Mouse (Mus musculus): ENCODE measurements around the gene Msl3l2. TPM values are rescaled to one million over a fixed set of nuclear protein-coding genes. Genes with fewer than 3 reads are reported as not detected.

Gene Msl3l2
- polyA plus RNA-seq, 1 experiment from 2014 or later = 12.2 TPM

DNA sequence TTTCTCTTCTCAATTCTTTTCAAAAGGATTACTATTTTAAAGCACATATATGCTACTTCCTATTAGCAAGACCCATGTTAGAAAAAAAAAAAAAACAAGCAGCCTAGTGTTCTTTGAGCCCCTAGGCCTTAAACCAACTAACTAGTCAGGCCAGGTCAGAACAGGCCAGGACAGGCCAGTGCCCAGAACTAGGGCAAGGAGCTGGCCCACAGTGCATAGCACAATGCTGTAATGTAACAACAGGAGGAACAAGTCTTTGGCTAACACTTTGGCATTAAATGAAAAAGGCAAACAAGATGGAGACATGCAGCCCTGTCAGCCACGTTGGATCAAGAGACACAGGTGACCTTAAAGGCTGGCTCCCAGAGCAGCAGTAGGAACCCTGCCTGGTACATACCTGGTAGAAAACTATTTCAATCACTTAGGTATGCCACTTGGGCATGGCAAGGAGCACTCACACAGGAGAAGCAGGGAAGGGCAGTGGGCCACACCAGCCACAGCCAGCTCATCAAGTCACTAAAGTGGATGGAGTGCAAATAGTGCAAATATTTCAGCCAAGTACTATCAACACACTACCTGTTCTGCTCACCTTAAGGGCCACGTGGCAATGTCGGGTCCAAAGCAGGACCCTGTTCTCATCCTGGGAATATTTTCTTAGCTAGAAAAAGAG, 6.9 kb upstream of the Msl3l2 start:
- no peak for ATAC-seq (ENCODE audit: low FRiP score, low TSS enrichment)
- 95% methylated on average over 3 of the region's 3 CpGs for WGBS

DNA sequence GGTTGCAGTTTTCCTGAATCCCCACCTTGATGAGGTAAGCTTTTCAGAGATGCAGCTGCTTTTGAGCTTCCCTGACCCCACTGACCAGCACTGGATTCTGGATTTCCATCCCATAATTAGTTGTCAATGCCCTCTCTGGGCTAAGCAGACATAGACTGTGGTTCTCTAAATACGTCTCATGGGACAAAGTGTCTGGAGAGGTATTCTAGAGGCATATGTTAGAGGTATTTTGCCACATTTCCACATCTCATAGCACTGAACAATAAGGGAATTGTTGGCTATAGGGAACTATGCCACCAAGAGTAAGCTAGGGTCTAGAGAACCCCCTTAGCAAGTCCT, 248 bp downstream of the Msl3l2 start:
- H3K4me1 ChIP-seq (ENCODE audit: control insufficient read depth, insufficient read depth, low read length) = no peaks in the 10 kb centered on the region
- H3K9me3 ChIP-seq (ENCODE audit: control insufficient read depth, low read length) = no peaks in the 10 kb centered on the region
- no peaks in the 10 kb centered on the region for H3K36me3 ChIP-seq (ENCODE audit: control insufficient read depth, insufficient read depth, low read length)
- H3K9ac ChIP-seq (replicated peaks; ENCODE audit: low read length) = no peak overlapping the region
- 0 out of 2 replicates have a peak overlapping the region, but pooled peaks have one; percentile 7 for H3K4me3 ChIP-seq (replicated peaks; ENCODE audit: low read depth, low read length)
- H3K27ac ChIP-seq (replicated peaks; ENCODE audit: low read depth, low read length) = no peak overlapping the region
- H3K27me3 ChIP-seq (ENCODE audit: control insufficient read depth, insufficient read depth, low read length) = no peaks in the 10 kb centered on the region
- 44% methylated on average over 1 of the region's 1 CpGs for WGBS
- H3K4me2 ChIP-seq (ENCODE audit: low read length) = peak overlapping the region; percentile 15
- DNase-seq (no peak), ATAC-seq (ENCODE audit: low FRiP score, low TSS enrichment) (no peak; the same call in 1 of the 2 replicates)

More for the DNA sequence above, 6.9 kb upstream of the Msl3l2 start:
- Histone ChIP-seq H3K9ac (replicated peaks; ENCODE audit: low read length) (no peak overlapping the region), H3K4me2 (ENCODE audit: low read length) (no peak overlapping the region), H3K4me3 (replicated peaks; ENCODE audit: low read depth, low read length) (no peak overlapping the region), H3K9me3 (ENCODE audit: control insufficient read depth, low read length) (no peaks in the 10 kb centered on the region), H3K27me3 (ENCODE audit: control insufficient read depth, insufficient read depth, low read length) (no peaks in the 10 kb centered on the region), H3K4me1 (ENCODE audit: control insufficient read depth, insufficient read depth, low read length) (no peaks in the 10 kb centered on the region), H3K36me3 (ENCODE audit: control insufficient read depth, insufficient read depth, low read length) (no peaks in the 10 kb centered on the region), H3K27ac (replicated peaks; ENCODE audit: low read depth, low read length) (no peak overlapping the region)
- no peak for DNase-seq

DNA sequence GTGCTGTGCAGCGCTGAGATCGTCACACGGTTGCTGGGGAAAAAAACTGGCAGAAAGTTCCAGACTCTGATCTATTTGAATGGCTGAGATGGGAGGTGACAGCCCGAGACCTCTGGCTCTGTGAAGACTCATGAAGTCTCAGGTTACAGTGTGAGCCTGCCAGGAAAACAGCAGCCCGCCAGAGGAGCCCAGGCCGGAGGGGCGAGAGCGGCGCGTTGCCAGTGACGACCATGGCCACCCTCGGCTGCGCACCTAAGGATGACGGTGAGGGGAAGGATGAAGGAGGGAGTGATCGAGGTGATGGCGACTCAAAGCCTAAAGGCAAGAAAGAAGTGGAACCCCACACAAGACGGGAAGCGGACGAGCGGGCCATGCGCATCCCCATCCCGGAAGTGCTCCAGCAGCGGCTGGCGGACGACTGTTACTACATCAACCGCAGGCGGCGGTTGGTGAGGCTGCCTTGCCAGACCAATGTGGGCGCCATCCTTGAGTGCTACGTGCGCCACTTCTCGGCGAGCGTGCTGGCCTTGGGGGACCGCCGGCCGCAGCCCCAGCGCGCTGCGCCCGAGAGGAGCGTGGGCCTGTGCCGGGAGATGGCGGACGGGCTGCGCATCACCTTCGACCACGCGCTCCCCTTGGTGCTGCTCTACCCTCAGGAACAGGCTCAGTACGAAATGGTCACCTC, 8.4 kb downstream of the Msl3l2 start:
- Histone ChIP-seq H3K27ac (replicated peaks; ENCODE audit: low read depth, low read length) (peak overlapping the region; percentile 95), H3K9ac (replicated peaks; ENCODE audit: low read length) (peak overlapping the region; percentile 89), H3K4me3 (replicated peaks; ENCODE audit: low read depth, low read length) (peak overlapping the region; percentile 64), H3K9me3 (ENCODE audit: control insufficient read depth, low read length) (no peaks in the 10 kb centered on the region), H3K4me2 (ENCODE audit: low read length) (peak overlapping the region; percentile 91), H3K27me3 (ENCODE audit: control insufficient read depth, insufficient read depth, low read length) (no peaks in the 10 kb centered on the region), H3K36me3 (ENCODE audit: control insufficient read depth, insufficient read depth, low read length) (no peaks in the 10 kb centered on the region), H3K4me1 (ENCODE audit: control insufficient read depth, insufficient read depth, low read length) (peaks cover 5% of the 10 kb centered on the region)
- peak; percentile 87 for DNase-seq
- ATAC-seq (ENCODE audit: low FRiP score, low TSS enrichment) = peak; percentile 92
- under 1% methylated on average over 50 of the region's 50 CpGs for WGBS

DNA sequence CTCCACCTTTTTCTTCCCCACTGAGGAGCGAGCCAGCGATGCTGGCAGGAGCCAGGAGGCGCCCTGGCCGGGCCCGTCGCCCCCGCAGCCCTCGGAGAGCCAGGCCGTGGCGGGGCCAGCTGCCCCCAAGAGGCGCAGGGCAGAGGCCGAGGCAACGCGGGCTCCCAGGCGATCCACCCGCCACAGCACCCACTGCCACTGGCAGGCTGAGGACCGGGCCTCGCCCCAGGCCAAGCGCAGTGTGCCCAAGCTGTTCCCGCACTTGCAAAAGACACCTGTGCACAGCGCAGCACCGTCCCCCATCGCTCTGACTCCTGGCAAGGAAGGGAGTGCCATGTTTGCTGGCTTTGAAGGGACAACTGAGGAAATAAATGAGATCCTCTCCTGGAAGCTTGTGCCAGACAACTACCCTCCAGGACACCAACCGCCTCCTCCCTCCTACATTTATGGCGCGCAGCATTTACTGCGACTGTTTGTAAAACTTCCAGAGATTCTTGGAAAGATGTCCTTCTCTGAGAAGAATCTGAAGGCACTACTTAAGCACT, 9.0 kb downstream of the Msl3l2 start:
- ATAC-seq (ENCODE audit: low FRiP score, low TSS enrichment) (peak; percentile 76), DNase-seq (peak; percentile 66)
- 14% methylated on average over 27 of the region's 27 CpGs for WGBS
- Histone ChIP-seq H3K36me3 (ENCODE audit: control insufficient read depth, insufficient read depth, low read length) (no peaks in the 10 kb centered on the region), H3K27ac (replicated peaks; ENCODE audit: low read depth, low read length) (peak overlapping the region; percentile 95), H3K4me3 (replicated peaks; ENCODE audit: low read depth, low read length) (peak overlapping the region; percentile 64), H3K27me3 (ENCODE audit: control insufficient read depth, insufficient read depth, low read length) (no peaks in the 10 kb centered on the region), H3K9me3 (ENCODE audit: control insufficient read depth, low read length) (no peaks in the 10 kb centered on the region), H3K4me2 (ENCODE audit: low read length) (peak overlapping the region; percentile 91), H3K4me1 (ENCODE audit: control insufficient read depth, insufficient read depth, low read length) (peaks cover 5% of the 10 kb centered on the region), H3K9ac (replicated peaks; ENCODE audit: low read length) (peak overlapping the region; percentile 89)

DNA sequence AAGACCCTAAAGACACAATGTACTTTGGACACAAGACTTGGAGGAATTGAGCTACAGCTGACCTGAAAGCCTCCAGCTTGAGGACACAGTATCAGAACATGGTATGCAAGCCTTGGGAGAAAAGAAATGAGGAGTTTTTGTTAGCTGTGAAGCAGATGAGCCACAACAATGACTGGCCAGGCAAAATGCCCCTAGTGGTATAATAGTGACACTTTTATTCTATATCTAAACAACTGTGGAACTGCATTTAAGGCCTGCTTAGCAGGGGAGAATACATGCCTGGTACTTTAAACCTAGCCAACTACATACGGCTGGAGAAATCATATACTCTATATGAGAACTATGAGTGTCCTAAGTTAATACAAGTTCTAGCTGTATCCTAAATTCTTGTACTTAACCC, 20.3 kb downstream of the Msl3l2 start:
- Histone ChIP-seq H3K4me3 (replicated peaks; ENCODE audit: low read depth, low read length) (no peak overlapping the region), H3K4me2 (ENCODE audit: low read length) (no peak overlapping the region), H3K4me1 (ENCODE audit: control insufficient read depth, insufficient read depth, low read length) (no peaks in the 10 kb centered on the region), H3K36me3 (ENCODE audit: control insufficient read depth, insufficient read depth, low read length) (no peaks in the 10 kb centered on the region), H3K9ac (replicated peaks; ENCODE audit: low read length) (no peak overlapping the region), H3K27ac (replicated peaks; ENCODE audit: low read depth, low read length) (no peak overlapping the region), H3K27me3 (ENCODE audit: control insufficient read depth, insufficient read depth, low read length) (no peaks in the 10 kb centered on the region), H3K9me3 (ENCODE audit: control insufficient read depth, low read length) (no peaks in the 10 kb centered on the region)
- DNase-seq (no peak), ATAC-seq (ENCODE audit: low FRiP score, low TSS enrichment) (no peak)
- WGBS = 94% methylated on average over 1 of the region's 1 CpGs

DNA sequence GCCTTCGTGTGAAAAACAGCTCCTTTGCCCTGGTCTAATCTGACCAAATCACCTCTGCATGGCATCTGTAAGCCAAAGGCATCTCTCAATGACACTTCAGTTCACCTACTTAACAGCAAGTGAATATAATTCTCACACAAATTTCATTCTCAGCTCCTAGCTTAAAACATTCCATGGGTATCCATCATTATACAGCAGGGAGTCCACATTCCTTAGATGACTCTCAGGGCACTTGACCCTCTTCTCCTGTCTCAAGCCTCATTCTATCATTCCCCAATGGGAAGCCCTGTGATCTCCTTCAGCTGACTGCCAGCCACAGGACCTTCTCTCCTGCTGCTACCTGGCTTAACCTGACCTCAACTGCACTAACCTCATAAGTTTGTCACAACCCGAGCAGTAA, 22.9 kb downstream of the Msl3l2 start:
- no peak overlapping the region for H3K4me2 ChIP-seq (ENCODE audit: low read length)
- H3K27ac ChIP-seq (replicated peaks; ENCODE audit: low read depth, low read length) = no peak overlapping the region
- WGBS = 78% methylated on average over 2 of the region's 2 CpGs
- no peak overlapping the region for H3K4me3 ChIP-seq (replicated peaks; ENCODE audit: low read depth, low read length)
- DNase-seq (no peak), ATAC-seq (ENCODE audit: low FRiP score, low TSS enrichment) (no peak)
- no peaks in the 10 kb centered on the region for H3K9me3 ChIP-seq (ENCODE audit: control insufficient read depth, low read length)
- H3K27me3 ChIP-seq (ENCODE audit: control insufficient read depth, insufficient read depth, low read length) = no peaks in the 10 kb centered on the region
- no peaks in the 10 kb centered on the region for H3K4me1 ChIP-seq (ENCODE audit: control insufficient read depth, insufficient read depth, low read length)
- no peak overlapping the region for H3K9ac ChIP-seq (replicated peaks; ENCODE audit: low read length)
- no peaks in the 10 kb centered on the region for H3K36me3 ChIP-seq (ENCODE audit: control insufficient read depth, insufficient read depth, low read length)

DNA sequence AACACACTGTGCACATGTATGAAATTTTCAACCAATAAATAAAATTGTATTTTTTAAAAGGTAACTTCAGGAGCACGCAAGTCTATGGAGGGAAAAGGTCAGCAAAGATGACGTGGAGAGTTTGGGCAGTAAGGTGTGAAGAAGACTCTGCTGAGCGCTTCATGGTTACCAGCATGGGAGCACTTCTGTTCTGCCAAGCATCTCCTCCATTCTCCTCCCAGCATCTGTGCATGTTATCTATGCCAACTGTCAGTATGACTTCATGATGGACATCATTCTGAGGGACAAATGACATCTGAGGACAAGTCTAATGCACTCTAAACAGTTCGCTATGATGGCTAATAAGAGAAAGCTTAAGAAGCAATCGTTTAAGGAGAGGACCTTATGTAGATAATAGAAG, 30.5 kb downstream of the Msl3l2 start:
- Histone ChIP-seq H3K4me1 (ENCODE audit: control insufficient read depth, insufficient read depth, low read length) (no peaks in the 10 kb centered on the region), H3K36me3 (ENCODE audit: control insufficient read depth, insufficient read depth, low read length) (no peaks in the 10 kb centered on the region), H3K9ac (replicated peaks; ENCODE audit: low read length) (no peak overlapping the region), H3K27me3 (ENCODE audit: control insufficient read depth, insufficient read depth, low read length) (no peaks in the 10 kb centered on the region), H3K27ac (replicated peaks; ENCODE audit: low read depth, low read length) (no peak overlapping the region), H3K9me3 (ENCODE audit: control insufficient read depth, low read length) (no peaks in the 10 kb centered on the region), H3K4me2 (ENCODE audit: low read length) (no peak overlapping the region), H3K4me3 (replicated peaks; ENCODE audit: low read depth, low read length) (no peak overlapping the region)
- ATAC-seq (ENCODE audit: low FRiP score, low TSS enrichment) (no peak), DNase-seq (no peak)
- 94% methylated on average over 5 of the region's 5 CpGs for WGBS

DNA sequence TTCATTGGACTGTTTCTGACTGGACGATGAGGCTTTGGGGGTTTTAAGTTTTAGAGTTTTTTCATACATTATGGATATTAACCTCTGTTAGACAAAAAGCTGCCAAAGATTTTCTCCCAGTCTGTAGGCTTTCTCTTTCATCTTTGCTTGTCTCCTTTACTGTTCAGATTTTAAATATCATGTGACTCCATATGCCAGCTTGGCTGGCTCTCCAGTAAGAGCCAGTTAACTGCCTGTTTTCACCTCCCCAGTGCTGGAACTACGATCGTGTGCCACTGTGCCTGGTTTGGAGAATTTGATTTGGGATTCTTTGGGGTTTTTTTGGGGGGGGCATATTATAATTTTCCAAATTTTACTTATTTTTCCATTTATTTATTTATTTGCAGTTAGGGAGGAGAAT, 42.2 kb downstream of the Msl3l2 start:
- Histone ChIP-seq H3K4me3 (replicated peaks; ENCODE audit: low read depth, low read length) (no peak overlapping the region), H3K4me1 (ENCODE audit: control insufficient read depth, insufficient read depth, low read length) (no peaks in the 10 kb centered on the region), H3K36me3 (ENCODE audit: control insufficient read depth, insufficient read depth, low read length) (no peaks in the 10 kb centered on the region), H3K4me2 (ENCODE audit: low read length) (no peak overlapping the region), H3K27me3 (ENCODE audit: control insufficient read depth, insufficient read depth, low read length) (no peaks in the 10 kb centered on the region), H3K9ac (replicated peaks; ENCODE audit: low read length) (no peak overlapping the region), H3K9me3 (ENCODE audit: control insufficient read depth, low read length) (no peaks in the 10 kb centered on the region), H3K27ac (replicated peaks; ENCODE audit: low read depth, low read length) (no peak overlapping the region)
- DNase-seq = no peak
- WGBS = 93% methylated on average over 3 of the region's 3 CpGs
- ATAC-seq (ENCODE audit: low FRiP score, low TSS enrichment) = no peak

DNA sequence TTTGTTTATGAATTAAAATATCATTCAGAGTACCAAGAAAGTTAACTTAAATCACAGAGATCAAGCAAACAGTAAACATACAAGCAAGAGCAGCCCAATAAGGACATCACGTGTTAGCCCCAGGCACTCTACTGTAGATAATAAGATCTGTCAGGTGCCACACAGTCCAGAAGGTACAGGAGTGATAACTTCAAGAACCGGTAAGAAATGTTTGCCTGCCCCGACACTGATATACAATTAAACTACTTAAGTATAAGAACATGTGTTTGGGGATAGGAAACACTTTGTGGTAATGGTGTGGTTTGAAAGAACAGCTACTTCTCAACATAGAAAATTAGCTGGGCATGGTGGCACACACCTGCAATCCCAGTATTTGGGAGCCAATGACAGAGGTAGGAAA, 50.2 kb downstream of the Msl3l2 start:
- WGBS = 94% methylated on average over 3 of the region's 3 CpGs

More for the DNA sequence above, 50.2 kb downstream of the Msl3l2 start:
- Histone ChIP-seq H3K27me3 (ENCODE audit: control insufficient read depth, insufficient read depth, low read length) (no peaks in the 10 kb centered on the region), H3K4me3 (replicated peaks; ENCODE audit: low read depth, low read length) (no peak overlapping the region), H3K36me3 (ENCODE audit: control insufficient read depth, insufficient read depth, low read length) (no peaks in the 10 kb centered on the region), H3K9ac (replicated peaks; ENCODE audit: low read length) (no peak overlapping the region), H3K9me3 (ENCODE audit: control insufficient read depth, low read length) (no peaks in the 10 kb centered on the region), H3K27ac (replicated peaks; ENCODE audit: low read depth, low read length) (no peak overlapping the region), H3K4me2 (ENCODE audit: low read length) (no peak overlapping the region), H3K4me1 (ENCODE audit: control insufficient read depth, insufficient read depth, low read length) (no peaks in the 10 kb centered on the region)
- DNase-seq (no peak), ATAC-seq (ENCODE audit: low FRiP score, low TSS enrichment) (no peak)

Data from midbrain, embryonic 14.5 days (tissue).